Mouse (Mus musculus): ENCODE data around the gene Lmna. TPM values are rescaled to one million over a fixed set of nuclear protein-coding genes. Genes with fewer than 3 reads are reported as not detected.

Gene Lmna
- polyA plus RNA-seq, 1 experiment from 2014 or later, result 401 TPM

DNA sequence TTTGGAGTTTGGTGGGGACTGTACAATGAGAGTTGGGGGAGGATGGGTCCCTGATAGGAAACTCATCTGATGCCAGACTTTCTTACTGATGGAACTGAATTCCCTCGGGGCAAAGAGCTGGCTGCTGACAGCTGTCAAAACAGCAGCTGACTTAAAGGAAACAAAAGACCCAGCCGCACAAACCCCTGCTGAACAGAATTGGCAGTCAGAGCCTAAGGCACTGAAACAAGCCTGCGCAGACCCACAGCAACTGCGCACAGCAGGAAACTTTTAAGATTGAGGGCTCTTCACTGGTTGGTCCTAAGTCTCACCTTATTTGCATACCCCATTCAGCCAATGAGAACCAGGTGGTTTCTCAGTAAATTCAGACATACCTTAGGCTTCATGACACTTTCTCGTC is 36.7 kb downstream of the Lmna start:
- no peak for TF ChIP-seq CTCF (IDR thresholded peaks at IDR 0.05)
- no peak for ATAC-seq
- ChIA-PET CTCF (interaction anchor here (0.7 to 10.9 kb wide), 8 partner anchors 12 to 67 kb away, joined by 3 to 295 read pairs (median 5); partner anchors contain the start of gene Pmf1), POLR2A (interaction anchor here (1.4 to 3.4 kb wide), 2 partner anchors 15 to 65 kb away, joined by 4 to 24 read pairs; partner anchors contain the start of gene Pmf1)
- no peak for DNase-seq (ENCODE audit: low read depth, low spot score)
- no peaks in the 10 kb centered on the region for H3K27me3 ChIP-seq
- in situ Hi-C loops (cut with MboI; ENCODE audit: low pct_unique_long_range_greater_than_20kb), result loop anchor here (5.0 kb wide), 1 partner anchor 66 kb away; no protein-coding TSS in a partner anchor

DNA sequence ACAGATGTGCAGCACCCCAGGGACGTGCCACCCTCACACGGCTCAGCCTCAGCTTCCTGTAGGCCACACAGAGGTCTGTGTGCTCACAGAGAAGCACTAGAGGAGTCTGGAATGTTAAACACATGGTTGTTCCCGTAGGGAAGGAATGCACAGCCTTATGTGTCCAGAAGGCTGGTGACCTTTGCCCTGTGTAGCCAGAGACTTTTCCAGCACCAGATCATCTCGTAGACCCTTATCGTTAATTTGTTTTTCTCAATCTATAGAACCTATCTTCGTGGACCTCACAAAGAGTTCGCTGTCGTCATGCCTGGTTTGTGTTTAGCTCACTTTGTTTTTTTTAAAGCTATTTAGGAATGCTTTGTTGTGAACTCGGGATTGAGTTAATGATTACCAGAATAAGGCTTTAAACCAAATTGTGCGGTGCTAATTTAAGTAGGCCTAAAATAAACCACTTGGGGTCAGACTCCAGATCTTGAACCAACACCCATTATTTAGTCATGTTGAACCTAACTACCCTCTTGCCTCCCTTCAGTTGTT is 38.7 kb downstream of the Lmna start:
- no peaks in the 10 kb centered on the region for H3K27me3 ChIP-seq
- ChIA-PET POLR2A (interaction anchor here (3.4 kb wide), 1 partner anchor 63 kb away, joined by 24 read pairs; the partner anchor contains the start of gene Pmf1), CTCF (interaction anchor here (1.4 to 10.9 kb wide), 6 partner anchors 14 to 65 kb away, joined by 3 to 295 read pairs (median 9); partner anchors contain the start of gene Pmf1)
- DNase-seq (ENCODE audit: low read depth, low spot score) (peak; percentile 92), ATAC-seq (peak; percentile 52)
- in situ Hi-C loops (cut with MboI; ENCODE audit: low pct_unique_long_range_greater_than_20kb), result loop anchor here (5.0 kb wide), 1 partner anchor 64 kb away; no protein-coding TSS in a partner anchor
- TF ChIP-seq CTCF (IDR thresholded peaks at IDR 0.05), result peak; percentile 23

DNA sequence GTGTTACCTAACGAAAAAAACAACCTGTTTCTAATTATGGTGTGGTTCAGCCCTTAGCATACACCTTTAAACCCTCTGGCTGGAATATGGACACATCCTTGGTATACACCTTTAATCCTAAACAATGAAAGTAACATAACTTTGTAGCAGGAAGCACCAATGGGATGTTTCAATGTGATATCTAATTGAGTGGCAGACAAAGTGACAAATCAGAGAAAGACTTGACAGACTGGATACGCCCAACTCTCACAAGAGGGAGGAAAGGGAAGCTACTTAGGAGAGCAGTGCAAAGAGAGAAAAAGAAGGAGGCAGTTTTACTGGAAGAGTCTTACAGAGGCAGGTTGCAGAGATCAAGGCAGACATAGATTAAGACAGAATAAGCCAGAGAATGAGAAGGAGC is 40.3 kb downstream of the Lmna start:
- CTCF ChIA-PET, result interaction anchor here (1.0 to 10.9 kb wide), 5 partner anchors 10 to 64 kb away, joined by 3 to 295 read pairs (median 5); partner anchors contain the start of gene Pmf1
- in situ Hi-C loops (cut with MboI; ENCODE audit: low pct_unique_long_range_greater_than_20kb), result no loop called here
- no peak for DNase-seq (ENCODE audit: low read depth, low spot score)
- no peak for ATAC-seq
- POLR2A ChIA-PET, result no interaction called here
- no peaks in the 10 kb centered on the region for H3K27me3 ChIP-seq
- no peak for TF ChIP-seq CTCF (IDR thresholded peaks at IDR 0.05)

DNA sequence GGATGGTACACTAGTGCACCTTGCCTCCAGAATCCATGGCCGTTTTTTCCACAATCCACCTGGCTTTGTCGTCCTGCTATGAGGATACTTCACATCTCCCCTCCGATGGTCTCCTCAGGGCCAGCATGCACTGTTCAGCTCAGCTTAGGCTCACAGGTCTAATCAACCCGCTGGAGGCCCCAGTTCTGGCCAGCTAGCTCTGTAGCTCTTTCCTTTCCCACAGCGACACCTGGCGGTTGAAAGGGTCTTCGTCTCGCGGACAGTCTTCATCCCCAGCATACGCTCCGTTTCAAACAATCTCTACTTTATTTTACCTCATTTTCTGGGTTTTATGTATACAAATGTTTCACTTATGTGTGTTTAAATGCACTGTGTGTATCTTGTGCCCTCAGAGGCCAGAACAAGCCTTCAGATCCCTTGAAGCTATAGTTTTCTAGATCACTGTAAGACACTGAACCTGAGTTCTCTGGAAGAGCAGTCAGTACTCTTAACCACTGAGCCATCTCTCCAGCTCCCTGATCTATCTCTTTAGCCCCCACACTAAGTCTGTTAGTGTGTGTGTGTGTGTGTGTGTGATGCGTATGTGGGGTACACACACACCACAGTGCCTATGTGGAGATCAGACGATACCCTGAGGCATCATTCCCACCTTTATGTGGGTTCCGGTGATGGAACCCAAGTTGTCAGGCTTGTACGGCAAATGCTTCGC is 42.5 kb downstream of the Lmna start:
- ChIA-PET POLR2A (interaction anchor here (0.6 to 3.6 kb wide), 3 partner anchors 27 to 83 kb away, joined by 4 to 30 read pairs (median 8); partner anchors contain the start of gene Pmf1), CTCF (interaction anchor here (0.6 to 10.9 kb wide), 24 partner anchors 9 to 133 kb away, joined by 3 to 295 read pairs (median 7); partner anchors contain the start of genes Pmf1 and Slc25a44)
- peak; percentile 97 for TF ChIP-seq CTCF (IDR thresholded peaks at IDR 0.05)
- ATAC-seq, result peak; percentile 71
- in situ Hi-C loops (cut with MboI; ENCODE audit: low pct_unique_long_range_greater_than_20kb), result no loop called here
- DNase-seq (ENCODE audit: low read depth, low spot score), result no peak
- H3K27me3 ChIP-seq, result no peaks in the 10 kb centered on the region

DNA sequence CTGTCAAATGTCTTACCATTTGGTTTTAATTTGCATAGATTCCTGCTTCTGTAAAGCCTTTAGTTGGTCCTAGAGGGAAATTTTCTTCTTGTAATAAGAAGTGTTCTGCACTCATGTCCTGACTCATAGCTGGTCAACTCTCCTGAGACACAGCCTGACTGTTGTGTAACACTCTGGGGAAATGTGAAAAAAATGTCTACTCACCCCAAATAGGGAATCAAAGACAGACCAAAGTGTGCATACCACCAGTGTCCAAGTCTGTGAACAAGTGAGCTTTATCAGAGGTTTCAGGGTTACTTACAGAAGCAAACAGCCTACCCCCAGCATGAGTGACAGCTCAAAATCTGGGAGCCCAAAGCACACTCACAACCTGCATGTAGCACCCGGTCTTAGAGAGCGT is 44.6 kb downstream of the Lmna start:
- CTCF ChIA-PET, result interaction anchor here (1.0 to 10.9 kb wide), 11 partner anchors 8 to 59 kb away, joined by 3 to 295 read pairs (median 5); partner anchors contain the start of gene Pmf1
- POLR2A ChIA-PET, result interaction anchor here (0.5 to 3.6 kb wide), 7 partner anchors 11 to 125 kb away, joined by 3 to 30 read pairs (median 3); partner anchors contain the start of gene Pmf1

DNA sequence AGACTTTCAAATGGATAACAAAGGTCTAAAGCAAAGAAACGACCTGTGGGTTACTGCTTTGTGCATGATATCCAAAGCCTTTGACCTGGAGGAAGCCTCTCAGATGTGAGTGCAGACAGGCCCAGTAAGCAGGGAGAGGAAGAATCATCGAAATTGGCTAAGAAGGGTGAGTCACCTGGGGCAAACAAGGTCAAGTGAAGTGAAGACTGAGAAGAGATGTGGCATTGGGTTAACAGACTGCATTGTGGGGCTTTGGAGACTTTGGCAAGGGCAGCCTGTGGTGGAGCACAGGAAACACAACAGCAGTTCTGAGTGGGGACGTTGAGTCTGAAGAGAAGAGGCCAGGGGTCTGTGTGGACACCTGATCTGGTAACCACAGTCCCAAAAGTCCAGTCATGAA is 45.3 kb downstream of the Lmna start:
- CTCF ChIA-PET, result interaction anchor here (1.0 to 10.9 kb wide), 10 partner anchors 7 to 59 kb away, joined by 3 to 295 read pairs (median 4); partner anchors contain the start of gene Pmf1
- TF ChIP-seq CTCF (IDR thresholded peaks at IDR 0.05), result no peak
- no peak for ATAC-seq
- POLR2A ChIA-PET, result interaction anchor here (3.6 kb wide), 1 partner anchor 56 kb away, joined by 30 read pairs; the partner anchor contains the start of gene Pmf1
- DNase-seq (ENCODE audit: low read depth, low spot score), result no peak
- no peaks in the 10 kb centered on the region for H3K27me3 ChIP-seq
- in situ Hi-C loops (cut with MboI; ENCODE audit: low pct_unique_long_range_greater_than_20kb), result no loop called here

More for the DNA sequence above, 44.6 kb downstream of the Lmna start:
- no peak for DNase-seq (ENCODE audit: low read depth, low spot score)
- no peak for ATAC-seq
- in situ Hi-C loops (cut with MboI; ENCODE audit: low pct_unique_long_range_greater_than_20kb), result no loop called here
- TF ChIP-seq CTCF (IDR thresholded peaks at IDR 0.05), result no peak
- no peaks in the 10 kb centered on the region for H3K27me3 ChIP-seq

DNA sequence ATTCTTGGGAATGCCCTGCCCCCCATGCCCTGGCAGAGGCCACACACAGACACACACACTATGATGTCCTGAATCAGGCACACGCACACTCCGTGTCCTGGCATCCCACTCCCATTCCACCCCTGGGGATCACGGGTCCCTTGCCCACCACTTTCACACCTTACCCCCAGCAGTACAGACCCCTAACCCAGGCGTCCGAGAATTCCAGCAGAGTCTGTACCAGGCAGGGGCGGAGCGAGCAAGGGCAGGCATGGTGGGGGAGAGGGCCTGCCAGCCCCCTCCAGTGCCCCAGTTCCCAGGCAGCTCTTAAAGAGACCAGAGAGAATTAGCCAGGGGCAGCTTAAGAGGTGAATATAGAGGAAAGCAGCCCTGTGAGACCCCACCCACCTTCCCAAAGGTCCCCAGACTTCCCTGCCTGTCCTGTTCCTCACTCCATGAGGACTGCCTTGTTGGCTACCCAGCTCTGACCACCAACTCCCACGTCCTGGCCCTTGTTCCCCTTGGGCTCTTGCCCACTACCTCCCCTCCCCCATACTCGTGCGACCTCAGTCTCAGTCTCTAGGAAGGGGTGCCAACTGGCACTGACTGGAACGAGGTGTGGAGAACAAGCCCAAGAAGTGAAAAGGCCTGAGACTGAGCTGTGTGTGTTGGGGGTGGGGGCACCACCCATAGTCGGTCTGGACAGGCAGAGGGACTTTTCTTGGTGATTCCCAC is 48.6 kb downstream of the Lmna start, which contains the start of gene Sema4a:
Sema4a (minus strand) TSS at position 200 of the 714 bp plus-strand sequence.
- in situ Hi-C loops (cut with MboI; ENCODE audit: low pct_unique_long_range_greater_than_20kb), result no loop called here
- POLR2A ChIA-PET, result interaction anchor here (1.2 kb wide), 1 partner anchor 9 kb away, joined by 3 read pairs; no protein-coding TSS in a partner anchor
- CTCF ChIA-PET, result interaction anchor here (1.0 to 1.9 kb wide), 4 partner anchors 21 to 54 kb away, joined by 3 to 13 read pairs (median 4); partner anchors contain the start of gene Pmf1
- no peak for TF ChIP-seq CTCF (IDR thresholded peaks at IDR 0.05)
- DNase-seq (ENCODE audit: low read depth, low spot score) (no peak), ATAC-seq (peak; percentile 23)
- no peaks in the 10 kb centered on the region for H3K27me3 ChIP-seq

DNA sequence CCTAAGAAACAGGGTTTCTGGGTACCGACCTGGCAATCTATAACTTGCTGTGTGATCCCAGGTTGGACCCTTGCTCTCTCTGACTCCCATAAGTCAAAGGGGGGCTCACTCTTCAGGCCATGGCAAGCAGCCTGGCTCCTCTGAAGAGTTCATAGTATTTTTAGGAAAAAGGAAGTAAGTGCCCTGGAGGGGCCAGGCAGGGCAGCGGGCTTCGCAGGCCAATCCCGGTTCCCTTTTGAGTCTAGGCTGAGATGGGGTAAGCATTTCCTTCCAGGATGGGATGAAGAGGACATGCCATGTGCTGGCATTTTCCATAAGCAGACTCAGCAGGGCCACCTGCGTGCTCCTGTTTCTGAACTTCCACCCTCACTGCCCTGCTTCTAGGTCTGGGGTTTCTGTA is 49.7 kb downstream of the Lmna start:
- no peak for TF ChIP-seq CTCF (IDR thresholded peaks at IDR 0.05)
- ChIA-PET POLR2A (interaction anchor here (1.2 kb wide), 1 partner anchor 8 kb away, joined by 3 read pairs; no protein-coding TSS in a partner anchor), CTCF (interaction anchor here (1.1 to 1.9 kb wide), 2 partner anchors 50 to 53 kb away, joined by 3 to 13 read pairs; partner anchors contain the start of gene Pmf1)
- in situ Hi-C loops (cut with MboI; ENCODE audit: low pct_unique_long_range_greater_than_20kb), result no loop called here
- DNase-seq (ENCODE audit: low read depth, low spot score) (no peak), ATAC-seq (no peak)
- no peaks in the 10 kb centered on the region for H3K27me3 ChIP-seq

DNA sequence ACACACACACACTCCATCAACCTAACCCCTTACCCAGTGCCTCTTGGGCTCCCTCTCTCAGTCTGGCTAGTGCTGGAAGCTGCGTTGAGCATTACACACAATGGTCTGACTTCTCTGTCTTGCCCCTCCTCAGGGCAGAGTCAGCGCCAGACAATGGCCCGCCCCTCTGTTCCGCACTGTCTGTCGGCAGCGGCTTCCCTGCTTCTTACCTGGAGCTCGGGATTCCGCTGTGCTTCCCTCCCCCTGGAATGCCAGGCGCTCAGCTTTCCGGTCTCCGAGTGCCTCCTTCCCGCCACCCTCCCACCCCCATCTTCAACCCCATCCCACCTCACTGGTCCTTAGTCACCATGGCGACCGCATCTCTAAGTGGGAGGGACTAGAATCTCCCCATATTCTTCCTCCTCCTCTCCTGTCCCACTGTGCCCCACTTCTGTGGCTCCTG is 51.0 kb downstream of the Lmna start:
- no peak for DNase-seq (ENCODE audit: low read depth, low spot score)

More for the DNA sequence above, 51.0 kb downstream of the Lmna start:
- no peak for ATAC-seq
- in situ Hi-C loops (cut with MboI; ENCODE audit: low pct_unique_long_range_greater_than_20kb), result no loop called here
- TF ChIP-seq CTCF (IDR thresholded peaks at IDR 0.05), result no peak
- H3K27me3 ChIP-seq, result no peaks in the 10 kb centered on the region
- CTCF ChIA-PET, result interaction anchor here (1.2 kb wide), 1 partner anchor 13 kb away, joined by 5 read pairs; no protein-coding TSS in a partner anchor
- POLR2A ChIA-PET, result no interaction called here
